Mouse (Mus musculus) ES-CJ7 (cell line): ENCODE data around the gene Efcab14.

ENCODE experiments used
- DNase-seq: peaks from one replicate; pipeline ENCODE4 v3.0.0; 2011; ENCODE audit warnings: low read depth, low spot score

Gene Efcab14

DNA sequence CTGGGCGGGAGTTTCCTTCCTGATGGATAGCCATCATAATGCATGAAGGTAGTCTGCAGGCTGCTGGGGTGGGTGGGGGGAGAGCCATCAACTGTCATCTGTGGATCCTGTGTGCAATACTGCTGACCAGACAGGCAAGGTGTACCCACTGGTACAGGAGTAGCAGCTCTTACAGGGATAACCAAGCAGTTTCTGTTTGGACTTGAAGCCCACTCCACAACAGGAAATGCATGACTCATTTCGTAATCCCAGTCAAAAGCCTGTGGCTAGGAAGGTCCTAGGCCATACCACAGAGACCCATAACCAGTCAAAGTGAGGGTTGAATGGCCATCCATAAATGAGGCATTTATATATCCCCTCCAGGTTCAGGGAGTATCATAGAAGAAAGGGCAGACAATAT lies 40.1 kb downstream of the Efcab14 start:
- no peak for DNase-seq

DNA sequence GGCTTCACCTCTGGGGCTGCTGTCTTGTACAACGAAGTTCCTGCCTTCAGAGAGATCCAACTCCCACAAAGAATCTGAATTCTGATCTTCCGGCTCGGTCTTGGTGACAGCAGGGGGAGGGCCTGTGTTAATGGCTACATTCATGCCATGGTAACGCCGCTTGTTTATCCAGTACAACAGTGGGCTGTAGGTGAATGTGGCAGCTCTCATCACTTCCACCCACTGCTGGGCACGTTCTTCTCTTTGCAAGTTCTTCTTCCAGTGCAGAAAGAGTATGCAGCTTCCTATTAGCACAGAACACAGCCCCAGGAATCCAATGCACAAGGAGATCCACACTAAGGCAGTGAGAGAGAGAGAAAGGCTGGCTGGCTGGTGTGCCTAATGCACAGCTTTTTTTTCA lies 42.7 kb downstream of the Efcab14 start:
- DNase-seq, result no peak

DNA sequence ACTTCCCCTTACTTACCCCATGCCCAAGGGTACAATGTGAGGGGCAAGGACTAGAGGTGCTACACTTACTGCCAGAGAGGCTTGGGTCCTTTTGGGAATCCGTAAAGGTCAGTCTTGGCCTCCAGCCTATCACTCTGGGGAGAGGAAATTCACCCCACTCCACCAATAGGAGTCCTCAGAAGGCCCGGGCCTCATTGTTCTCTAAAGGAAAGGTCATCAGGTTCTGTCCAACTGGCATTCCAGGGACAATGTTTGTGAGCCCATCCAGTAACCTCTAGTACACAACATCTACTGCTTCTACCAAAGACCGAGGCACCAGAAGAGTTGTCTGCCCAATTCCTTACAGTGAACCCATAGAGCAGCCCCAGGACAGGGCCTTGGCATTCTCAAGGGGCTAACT lies 43.4 kb downstream of the Efcab14 start, which contains the start of gene Tex38:
TSS of gene Tex38 (minus strand) at position 101 of the 400 bp plus-strand sequence.
- DNase-seq, result no peak

DNA sequence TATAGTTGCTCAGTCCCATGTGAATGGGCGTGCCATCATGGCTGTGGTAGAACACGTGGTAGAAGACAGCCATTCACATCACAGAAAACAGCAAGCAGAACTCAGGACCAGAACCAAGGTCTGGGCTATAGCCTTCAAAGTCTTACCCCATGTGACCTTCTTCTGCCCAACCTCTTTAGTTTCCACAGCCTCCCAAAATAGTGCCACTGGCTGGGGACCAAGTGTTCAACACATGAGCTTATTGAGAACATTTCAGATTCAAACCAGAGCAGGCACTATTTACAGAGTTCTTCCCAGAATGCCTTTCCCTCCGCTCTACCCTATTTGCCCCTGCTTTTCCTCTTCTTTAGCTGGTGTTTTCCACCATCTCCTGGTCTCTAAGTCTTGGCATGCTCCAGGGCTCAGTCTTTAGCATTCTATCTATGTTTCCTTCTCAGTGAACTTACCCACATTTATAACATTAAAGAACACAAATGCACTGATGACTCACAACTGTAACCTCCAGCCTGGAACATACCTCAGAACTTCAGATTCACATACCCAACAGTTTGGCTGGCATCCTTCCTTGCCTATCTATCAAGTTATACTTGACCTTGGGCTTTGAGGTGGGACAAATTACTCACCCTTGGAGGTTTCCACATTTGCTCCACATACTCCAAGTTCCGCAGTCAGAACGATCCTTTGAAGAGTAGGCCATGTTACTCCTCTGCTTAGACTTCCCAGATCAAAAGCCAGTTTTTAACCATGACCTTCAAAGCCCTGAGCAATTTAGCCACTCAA lies 44.7 kb downstream of the Efcab14 start:
- no peak for DNase-seq

DNA sequence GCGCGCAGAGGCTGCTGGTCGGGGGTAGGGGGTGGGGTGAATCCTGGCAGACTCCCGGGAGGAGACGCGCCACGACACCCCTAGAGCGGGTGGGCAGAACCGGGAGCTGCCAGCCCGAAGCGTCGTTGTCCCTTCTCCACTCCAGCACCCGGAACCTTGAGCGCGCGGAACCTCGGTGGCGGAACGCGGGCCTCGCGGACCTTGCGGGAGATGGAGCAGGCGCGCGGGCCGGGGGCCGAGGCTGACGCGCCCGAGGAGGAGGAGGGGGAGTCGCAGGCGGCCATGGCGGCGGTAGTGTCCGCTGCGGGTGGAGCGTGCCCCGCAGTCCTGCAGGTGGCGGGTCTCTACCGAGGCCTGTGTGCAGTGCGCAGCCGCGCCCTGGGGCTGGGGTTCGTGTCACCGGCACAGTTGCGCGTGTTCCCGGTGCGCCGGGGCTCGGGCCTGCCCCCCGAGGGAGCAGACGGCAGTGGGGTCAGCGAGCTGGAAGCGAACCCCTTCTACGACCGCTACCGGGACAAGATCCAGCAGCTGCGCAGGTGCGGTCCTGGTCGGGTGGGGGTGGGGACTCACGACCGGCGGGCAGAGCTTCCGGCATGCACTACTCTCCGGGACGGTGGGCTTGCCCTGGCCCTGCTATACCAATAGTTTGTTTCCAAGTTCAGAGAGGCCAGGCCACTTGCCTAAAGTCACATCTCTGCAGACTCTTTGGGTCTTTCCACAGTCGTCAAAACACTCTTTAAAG lies 47.4 kb downstream of the Efcab14 start, which contains the start of gene Atpaf1:
TSS of gene Atpaf1 (plus strand) at position 44 of the 742 bp plus-strand sequence.
- DNase-seq, result peak; percentile 69

DNA sequence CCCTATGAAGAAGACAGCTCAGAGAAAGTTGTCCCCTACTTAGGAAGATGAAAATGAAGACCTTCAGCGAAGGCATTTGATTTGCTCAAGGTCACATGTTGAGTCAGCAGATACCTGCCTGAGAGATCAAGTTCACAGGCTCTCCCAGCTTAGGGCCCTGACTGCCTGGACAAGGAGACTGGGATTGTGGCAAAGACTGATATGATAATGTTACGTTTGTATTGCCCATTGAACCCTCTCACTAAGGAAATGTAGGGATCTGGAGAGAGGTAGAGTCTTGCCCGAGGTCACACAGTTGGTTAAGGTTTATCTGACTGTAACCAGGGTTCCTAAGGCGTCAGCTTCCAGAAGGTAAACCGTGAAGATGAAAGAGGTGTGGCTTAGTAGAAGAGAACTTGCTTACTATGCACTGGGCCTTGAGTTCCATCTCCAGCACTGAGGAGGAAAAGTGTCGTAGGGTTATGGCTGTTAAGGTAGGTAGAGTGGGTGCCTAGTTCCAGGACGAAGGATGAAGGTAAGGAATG lies 48.0 kb downstream of the Efcab14 start:
- DNase-seq, result peak; percentile 37

DNA sequence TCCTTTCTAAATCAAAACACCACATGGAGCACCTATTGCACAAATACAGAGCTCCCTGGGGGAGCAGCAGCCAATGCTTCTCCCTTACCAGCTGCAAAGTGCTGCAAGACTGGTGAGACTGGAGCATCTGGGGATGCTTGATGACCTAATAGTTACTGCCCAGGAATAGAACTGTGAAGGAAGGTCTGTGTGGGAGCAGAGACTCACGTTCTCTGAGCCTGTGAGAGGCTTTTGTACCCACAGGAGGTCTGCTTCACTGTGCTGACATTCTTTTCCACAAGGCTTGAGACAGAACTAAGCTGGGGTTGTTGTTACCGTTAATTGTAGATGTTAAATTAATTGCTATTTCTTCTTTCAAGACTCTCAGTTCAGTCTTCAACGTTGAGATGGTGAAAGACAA lies 53.3 kb downstream of the Efcab14 start:
- no peak for DNase-seq

DNA sequence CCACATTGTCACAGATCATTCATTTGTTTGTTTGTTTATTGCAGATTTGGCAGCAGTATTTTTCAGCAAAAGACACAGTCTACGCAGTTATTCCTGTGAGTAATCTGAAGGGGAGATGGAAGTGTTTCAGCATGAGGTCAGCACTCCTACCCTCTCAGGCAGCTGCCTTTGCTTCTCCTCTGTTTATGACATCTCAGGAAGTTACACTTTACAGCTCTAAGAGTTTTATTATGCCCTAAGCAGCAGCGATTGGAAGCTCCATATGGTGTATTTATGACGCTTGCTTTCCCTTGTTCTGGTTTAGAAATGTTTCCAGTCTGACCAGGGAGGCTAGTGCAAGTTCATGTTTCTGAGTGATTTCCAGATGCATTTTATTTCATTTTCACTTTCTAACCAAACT lies 57.8 kb downstream of the Efcab14 start:
- DNase-seq, result no peak

DNA sequence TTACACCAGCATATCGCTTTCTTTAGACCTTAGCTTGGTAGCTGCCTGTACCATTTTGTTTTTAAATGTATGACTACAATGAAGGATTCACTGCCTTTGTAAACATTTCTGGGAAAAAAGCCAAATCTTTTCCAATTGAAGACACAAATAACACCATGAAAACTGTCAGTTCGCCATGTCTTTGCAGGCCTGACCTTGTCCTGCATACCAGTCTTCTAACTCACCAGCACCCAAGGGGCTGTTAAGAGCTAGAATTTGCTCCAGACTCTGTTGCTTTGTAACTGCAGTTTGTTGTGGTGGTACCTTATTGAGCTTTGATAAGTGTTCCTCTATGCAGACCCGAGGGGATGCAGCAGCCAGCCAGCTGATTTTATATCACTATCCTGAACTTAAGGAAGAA lies 62.4 kb downstream of the Efcab14 start:
- no peak for DNase-seq

DNA sequence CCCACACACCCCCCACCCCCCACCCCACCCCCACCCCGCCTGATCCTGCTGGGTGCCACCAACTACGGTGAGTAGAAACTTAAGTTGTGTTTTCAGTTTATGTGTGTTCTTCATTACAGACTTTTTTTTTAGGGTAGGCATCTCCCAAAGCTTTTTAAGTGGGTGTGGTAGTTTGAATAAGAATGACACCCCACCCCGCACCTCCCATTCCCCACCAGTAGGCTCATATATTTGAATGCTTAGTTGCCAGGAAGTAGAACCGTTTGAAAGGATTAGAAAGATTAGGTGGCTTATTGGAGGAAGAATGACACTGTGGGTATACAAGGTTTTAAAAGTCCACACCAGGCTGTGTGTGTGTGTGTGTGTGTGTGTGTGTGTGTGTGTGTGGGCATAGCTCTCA lies 74.8 kb downstream of the Efcab14 start:
- peak; percentile 55 for DNase-seq

DNA sequence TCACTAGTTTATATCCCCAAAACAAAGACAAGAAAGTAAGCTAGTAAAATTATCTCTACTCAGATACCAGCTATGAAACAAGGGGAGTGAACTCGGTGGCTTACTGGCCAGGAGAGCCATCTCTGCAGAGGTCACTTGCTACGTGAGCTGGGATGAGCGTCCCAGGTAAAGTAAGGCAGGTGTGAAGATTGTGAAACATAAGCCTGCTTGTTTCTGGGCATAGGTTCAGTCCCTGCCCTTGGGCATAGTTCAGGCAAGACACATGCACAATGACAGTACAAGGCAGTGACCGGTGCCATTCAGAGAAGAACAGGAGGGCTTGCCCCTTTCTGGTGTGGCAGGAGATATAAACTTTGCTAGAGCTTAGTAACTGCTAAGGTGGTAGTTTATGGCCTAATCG lies 78.1 kb downstream of the Efcab14 start:
- no peak for DNase-seq

DNA sequence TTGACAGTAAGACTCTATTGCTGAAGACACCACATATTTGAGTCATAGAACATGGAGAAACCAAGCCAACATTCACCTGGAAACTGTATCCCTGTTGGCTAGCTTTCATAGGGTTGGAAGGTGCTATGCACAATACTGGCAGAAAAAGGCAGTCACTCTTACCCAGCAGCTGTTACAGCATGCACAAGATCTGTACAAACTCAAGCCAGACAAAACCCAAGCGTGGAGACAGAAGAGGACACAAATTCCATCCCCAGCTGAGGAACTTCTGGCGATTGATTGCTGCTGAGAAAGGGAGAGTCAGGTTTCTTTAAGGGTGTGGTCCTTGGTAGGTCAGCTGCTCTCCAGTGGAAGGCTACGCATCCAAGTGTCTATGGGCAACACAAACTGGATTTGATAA lies 82.7 kb downstream of the Efcab14 start:
- DNase-seq, result peak; percentile 14

DNA sequence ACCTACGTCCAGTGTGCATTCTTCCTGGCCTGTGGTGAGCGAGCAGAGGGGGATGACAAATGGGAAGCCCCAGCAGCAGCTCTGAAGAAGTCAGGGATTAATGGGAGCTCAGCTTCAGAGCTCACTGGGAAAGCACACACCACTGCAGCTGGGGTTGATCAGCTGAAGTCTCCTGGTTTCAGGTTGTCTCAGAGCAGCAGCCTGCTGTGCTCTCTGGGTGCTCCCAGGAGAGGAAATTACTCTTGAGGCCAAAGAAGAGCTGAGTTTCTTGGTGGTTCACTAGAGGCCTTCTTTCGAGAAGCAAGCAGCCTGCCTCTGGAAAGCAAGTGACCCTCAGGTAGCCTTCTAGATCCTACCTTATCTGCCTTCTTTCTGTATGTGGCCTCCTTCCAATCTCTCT lies 83.4 kb downstream of the Efcab14 start:
- no peak for DNase-seq

DNA sequence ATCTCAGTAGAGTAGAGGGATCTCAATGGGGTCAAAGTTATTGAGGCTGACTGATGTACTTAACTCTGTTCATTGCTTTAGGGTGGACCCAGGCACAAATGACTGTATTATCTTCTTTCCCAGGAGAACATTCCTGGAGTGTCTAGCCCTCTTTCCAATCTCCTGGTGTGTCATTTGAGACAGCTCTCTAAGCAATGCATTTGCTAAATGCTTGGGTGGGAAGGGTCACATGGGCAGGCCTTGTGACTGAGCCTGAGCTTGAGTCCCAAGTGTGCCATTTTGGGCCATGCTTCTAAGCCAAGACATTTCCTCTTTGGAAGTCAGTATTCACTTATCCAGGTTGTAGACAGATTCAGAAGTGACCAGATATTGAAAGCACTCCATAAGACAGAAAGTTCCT lies 83.9 kb downstream of the Efcab14 start:
- DNase-seq, result peak; percentile 25

DNA sequence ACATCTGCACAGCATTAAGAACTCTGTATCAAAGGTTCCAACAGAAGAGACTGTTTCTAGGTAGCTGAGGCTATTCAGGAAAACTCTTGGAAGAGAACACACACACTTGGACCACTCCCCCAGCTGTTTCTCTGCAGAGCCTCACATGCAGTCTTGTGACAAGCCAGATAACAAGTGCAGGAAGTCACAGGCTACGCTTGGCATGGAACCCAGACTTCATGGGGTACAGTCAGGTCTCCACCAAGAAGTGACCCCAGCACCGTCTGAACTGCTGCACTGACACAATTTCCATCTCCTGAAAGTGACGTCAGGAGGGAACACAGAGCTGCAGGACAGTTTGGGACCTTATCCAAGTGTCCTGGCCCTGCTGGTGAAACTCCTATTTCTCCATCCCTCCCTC lies 84.4 kb downstream of the Efcab14 start:
- no peak for DNase-seq

DNA sequence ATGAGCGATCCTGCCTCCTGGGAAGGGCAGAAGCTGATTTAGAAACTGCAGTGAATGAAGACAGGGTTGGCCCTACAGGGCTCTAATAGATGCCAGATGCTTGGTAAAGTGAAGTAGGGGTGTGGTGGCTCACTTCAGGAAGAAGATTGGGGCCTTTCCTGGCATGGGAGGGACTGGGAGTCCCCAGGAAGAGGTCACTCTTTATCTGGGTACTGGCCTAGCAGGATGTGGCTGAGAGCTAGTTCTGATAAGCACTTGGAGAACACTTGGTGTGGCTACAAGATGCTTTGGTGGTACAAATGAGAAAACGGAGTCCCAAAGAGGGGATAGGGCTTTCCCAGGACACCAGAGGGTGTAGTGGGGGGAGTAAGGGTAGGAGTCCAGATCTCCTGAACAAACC lies 86.6 kb downstream of the Efcab14 start:
- DNase-seq, result no peak

DNA sequence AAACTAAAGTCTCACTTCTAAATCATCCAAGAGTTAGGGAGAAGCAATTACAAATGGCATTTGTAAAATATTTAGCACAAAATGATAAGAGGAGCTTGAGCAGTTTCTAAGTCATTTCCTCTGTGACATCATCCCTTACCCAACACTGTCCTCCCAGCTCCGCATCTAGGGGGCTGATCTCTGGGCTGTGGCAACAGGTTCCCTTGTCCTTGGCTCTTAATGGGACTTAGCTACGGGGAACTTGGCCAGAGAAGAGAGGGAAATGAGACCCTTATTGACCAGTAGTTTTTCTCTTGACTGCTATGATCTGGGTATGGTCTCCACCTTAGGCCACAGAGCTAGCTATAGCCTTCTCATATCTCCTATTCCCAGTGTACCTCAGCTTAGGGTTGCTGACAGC lies 87.7 kb downstream of the Efcab14 start:
- no peak for DNase-seq
